Mouse (Mus musculus): ENCODE measurements around the gene Gm12569.
A peak's percentile ranks its signal among the peaks of the same experiment; 100 is the strongest.

Gm12569 gene

DNA sequence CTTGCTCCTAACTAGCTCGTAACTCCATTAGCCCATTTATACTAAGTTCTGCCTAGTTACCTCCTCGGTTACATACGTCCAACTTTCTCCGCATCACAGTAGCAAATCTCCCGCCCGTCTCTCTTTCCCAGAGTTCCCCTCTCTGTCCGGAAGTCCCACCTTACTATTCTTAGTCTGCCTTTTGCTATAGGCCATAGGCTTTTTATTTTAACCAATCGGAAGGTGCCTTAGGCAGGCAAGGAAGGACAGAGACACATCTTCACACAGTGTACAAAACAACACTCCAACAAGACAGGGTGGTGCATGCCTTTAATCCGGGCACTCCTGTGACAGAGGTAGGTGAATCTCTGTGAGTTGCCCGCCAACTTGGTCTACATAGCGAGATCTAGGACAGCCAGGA, at the start of gene Gm12569:
Gene Gm12569, plus strand, starts transcription at position 166 of the 400 bp plus-strand sequence.
- DNase-seq = no peak

GRCm38 (mm10) chr11:51202726-51203125, 17.5 kb upstream of the Gm12569 start:
- DNase-seq = no peak

DNA sequence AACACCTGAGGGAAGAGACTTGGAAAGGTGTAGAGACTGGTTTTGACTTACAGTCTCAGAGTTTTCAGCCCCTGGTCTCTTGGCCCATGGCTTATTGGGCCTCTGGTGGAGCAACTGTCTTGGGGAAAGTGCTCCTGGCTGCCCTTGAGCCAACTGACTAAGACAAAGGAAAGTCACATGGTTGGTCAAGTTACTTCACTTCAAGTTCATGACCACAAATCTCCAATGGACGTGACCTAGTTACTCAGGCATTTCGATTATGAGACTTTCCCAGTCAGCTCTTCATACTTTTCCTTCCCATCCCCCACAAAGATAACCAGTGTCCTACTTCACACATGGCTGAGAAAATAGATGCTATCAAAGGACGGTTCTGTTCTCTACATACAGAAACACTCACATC, 12.5 kb upstream of the Gm12569 start:
- no peak for DNase-seq

DNA sequence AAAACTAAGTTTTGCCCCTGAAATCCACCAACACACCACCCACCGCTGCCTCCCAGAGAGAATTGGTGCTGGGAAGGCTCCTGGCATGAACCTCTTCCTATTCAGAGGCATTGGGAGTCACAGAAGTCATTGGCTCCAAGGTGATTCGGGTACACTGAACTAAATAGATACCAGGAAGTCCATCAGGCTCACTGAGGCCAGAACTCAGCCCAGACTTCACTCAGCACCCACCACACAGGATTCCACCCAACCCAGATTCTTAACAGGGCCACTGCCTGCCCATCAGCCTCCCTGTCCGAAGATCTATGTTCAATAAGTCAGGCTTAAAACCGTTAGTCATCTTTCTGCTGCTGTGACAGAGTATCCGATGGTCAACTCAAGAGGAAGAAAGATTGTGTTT, 8.8 kb upstream of the Gm12569 start:
- DNase-seq = no peak

- DNase-seq = no peak
Measured at GRCm38 (mm10) chr11:51214021-51214420, 6.3 kb upstream of the Gm12569 start.

DNA sequence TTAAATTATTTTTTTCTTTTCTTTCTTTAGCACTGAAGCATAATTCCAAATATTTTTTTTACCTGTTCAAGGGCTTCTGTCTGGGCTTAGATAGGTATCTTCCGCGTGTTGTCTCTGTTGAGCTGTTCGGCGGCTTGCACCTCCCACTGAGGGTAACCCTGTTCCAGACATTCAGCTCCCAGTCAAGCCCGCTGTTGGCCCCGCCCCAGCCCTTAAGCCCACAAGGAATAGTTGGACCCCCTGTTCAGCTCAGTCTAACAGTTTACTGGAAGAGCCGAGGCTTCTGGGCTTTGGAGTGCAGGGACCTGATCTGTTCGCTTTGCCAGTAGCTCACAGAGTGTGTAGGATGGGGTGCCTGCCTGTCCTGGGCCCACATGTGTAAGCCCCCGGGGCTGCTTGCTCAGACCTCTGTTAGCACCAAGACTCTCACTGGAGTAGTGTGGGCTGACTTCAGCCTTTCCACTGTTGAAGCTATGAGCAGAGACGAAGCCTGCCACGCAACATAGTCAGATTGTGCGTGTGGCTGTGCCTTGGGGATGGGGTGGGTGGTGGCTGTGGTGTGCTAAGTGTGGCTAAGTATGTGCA, 785 bp upstream of the Gm12569 start:
- DNase-seq = no peak

GRCm38 (mm10) chr11:51227104-51227503, 6.8 kb downstream of the Gm12569 start:
- no peak for DNase-seq

GRCm38 (mm10) chr11:51234626-51235025, 14.4 kb downstream of the Gm12569 start:
- DNase-seq = no peak

- no peak for DNase-seq
Measured at GRCm38 (mm10) chr11:51242897-51243296, 22.6 kb downstream of the Gm12569 start.

DNA sequence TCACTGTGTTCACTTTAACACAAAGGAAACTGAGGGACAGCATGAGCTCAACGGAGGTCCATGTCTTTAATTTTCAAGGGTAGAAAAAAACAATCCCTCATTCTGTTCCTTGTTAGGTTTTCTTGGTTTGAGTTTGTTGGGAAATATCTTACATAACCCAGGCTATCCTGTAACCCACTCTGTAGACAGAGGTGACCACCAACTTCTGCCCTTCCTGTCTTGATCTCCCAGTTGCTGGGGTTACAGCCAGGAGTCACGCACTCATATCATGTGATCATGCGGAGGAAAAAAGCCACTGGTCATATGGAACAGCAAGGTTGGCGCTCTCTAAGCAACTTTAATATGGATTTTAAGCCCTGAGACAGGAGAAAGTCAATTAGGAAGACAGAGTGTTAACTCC, 36.7 kb downstream of the Gm12569 start:
- DNase-seq = no peak

- DNase-seq = no peak
Measured at GRCm38 (mm10) chr11:51261680-51262219, 41.5 kb downstream of the Gm12569 start, which contains the start of gene Clk4. Gene Clk4, plus strand, starts transcription at chr11:51261730.

DNA sequence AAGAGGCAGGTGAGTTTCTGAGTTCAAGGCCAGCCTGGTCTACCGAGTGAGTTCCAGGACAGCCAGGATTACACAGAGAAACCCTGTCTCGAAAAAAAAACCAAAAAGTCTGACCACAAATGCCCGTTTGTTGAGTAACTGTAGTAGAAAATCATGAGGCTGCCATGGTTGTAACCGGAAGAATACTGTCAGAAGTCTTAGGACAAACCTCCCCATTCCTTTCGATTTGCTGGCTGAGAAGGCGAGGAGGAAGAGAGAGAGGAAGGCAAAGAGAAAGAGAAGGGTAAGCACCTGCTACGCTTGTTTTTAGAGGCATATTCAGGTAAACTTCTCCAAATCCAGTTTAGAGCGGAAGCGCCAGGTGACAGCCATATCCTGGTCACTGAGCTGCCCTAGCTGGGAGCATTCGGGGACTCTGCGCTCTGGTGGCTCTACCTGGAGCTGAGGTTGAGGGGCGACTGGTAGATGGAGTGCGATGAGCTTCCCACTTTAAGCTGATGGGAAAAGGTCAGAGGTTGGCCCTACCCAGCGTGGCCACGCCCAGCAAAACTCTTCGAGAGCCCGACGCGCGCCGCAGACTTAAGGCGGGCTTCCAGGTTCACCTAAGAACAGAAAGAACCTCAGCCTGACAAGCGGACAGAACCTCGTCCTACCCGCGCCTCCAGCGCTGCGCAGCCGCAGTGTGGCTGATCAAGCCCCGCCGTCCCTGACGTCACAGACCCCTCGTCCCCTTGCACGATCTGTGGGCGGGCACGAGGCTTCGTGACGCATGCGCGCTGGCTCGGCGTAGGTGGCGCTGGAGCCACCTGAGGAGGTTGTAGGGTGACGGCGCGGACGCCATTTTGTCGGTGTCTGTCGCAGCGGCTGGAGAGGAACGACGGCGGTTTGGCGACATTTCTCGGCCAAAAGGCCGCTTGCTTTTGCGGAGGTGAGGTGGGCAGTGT, 42.3 kb downstream of the Gm12569 start, which contains the start of gene BC049762:
Gene BC049762, minus strand, starts transcription at position 705 of the 944 bp plus-strand sequence.
- peak; percentile 99 for DNase-seq

DNA sequence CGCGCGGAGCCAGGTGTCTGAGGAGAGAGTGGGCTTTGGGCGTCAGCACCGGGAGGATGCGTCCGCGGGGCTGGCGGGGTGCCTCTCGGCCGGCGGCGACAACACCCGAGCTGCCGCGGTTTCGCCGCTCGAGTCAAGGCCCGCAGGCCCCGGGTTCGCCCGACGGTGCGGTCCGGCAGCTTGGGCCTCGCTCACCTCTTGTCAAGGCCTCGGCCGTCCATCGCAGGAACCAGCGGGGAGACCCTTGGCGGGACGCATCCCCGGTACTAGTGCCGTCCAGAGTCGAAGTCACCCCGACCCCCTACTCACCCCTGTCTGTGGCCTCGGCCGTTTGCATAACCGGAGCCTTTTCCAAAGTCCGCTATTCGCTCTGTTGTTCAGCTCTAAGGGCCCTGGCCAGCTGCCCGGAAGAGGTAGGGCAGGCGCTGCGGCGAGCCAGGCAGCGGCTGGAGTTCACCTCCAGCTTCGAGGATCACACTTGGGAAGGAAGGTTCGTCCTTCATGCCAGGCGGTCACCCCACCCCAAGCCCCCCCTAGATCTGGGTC, 43.1 kb downstream of the Gm12569 start:
- DNase-seq = peak; percentile 70

- DNase-seq = no peak
Measured at GRCm38 (mm10) chr11:51264352-51264751, 44.1 kb downstream of the Gm12569 start.

- DNase-seq = no peak
Measured at GRCm38 (mm10) chr11:51265326-51265725, 45.1 kb downstream of the Gm12569 start.

DNA sequence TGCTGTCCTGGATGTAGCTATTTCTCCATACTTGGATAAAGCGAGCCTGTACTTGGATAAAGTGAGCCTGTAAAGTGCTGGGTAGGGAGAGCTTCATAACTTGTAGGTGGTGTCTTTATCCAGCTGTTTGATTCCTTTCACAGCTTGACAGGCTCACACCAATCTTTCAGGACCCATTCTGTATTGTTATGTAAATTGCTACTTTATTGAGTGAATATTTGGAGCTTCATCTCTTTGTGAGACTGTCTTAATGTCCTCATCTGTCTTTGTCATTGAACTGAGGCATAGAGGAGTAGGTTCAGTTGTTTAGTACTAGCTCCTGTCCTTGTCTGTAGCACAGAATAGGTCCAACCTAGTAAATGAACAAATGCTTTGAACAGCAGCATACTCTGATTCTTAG, 54.1 kb downstream of the Gm12569 start:
- DNase-seq = no peak
